Mouse (Mus musculus) kidney, adult 8-10 months (tissue): ENCODE measurements at regions not wholly inside any gene's neighbourhood (a gene's known extent, or its start where the extent isn't known, plus 50 kb on each side); places are given as distances from the start of the nearest gene placed in this dataset.

Experiments used
- DNase-seq, 2 experiments: peaks; one replicate each; pipeline ENCODE4 v3.0.0; 2022

- no peak for DNase-seq
Observed at GRCm38 (mm10) chr2:75460419-75460818, 198.6 kb upstream of the Hnrnpa3 start.

- no peak for DNase-seq
Observed at GRCm38 (mm10) chr2:75461019-75461418, 198.0 kb upstream of the Hnrnpa3 start.

GRCm38 (mm10) chr2:75461421-75461991 lies 197.6 kb upstream of the Hnrnpa3 start:
- no peak for DNase-seq

- no peak for DNase-seq
Observed at GRCm38 (mm10) chr2:75462030-75462671, 196.9 kb upstream of the Hnrnpa3 start.

- DNase-seq: no peak
Observed at GRCm38 (mm10) chr2:75463091-75463490, 196.0 kb upstream of the Hnrnpa3 start.

- DNase-seq: no peak
Observed at GRCm38 (mm10) chr2:75464429-75464828, 194.6 kb upstream of the Hnrnpa3 start.

GRCm38 (mm10) chr2:75468851-75469250 lies 190.2 kb upstream of the Hnrnpa3 start:
- no peak for DNase-seq

- DNase-seq: peak in 1 of 2 experiments; percentile 9
Observed at GRCm38 (mm10) chr2:75469958-75470687, 188.9 kb upstream of the Hnrnpa3 start.

- no peak for DNase-seq
Observed at GRCm38 (mm10) chr2:75470688-75471054, 188.4 kb upstream of the Hnrnpa3 start.

GRCm38 (mm10) chr2:75472489-75472888 lies 186.6 kb upstream of the Hnrnpa3 start:
- DNase-seq: no peak

- DNase-seq: no peak
Observed at GRCm38 (mm10) chr2:75474509-75474908, 184.6 kb upstream of the Hnrnpa3 start.

- DNase-seq: no peak
Observed at GRCm38 (mm10) chr2:75476350-75476749, 182.7 kb upstream of the Hnrnpa3 start.

GRCm38 (mm10) chr2:75477076-75477475 lies 182.0 kb upstream of the Hnrnpa3 start:
- DNase-seq: no peak

GRCm38 (mm10) chr2:75479546-75479945 lies 179.5 kb upstream of the Hnrnpa3 start:
- DNase-seq: no peak

- DNase-seq: no peak
Observed at GRCm38 (mm10) chr2:75481863-75482262, 177.2 kb upstream of the Hnrnpa3 start.

GRCm38 (mm10) chr2:75482484-75482883 lies 176.6 kb upstream of the Hnrnpa3 start:
- no peak for DNase-seq

GRCm38 (mm10) chr2:75484951-75485350 lies 174.1 kb upstream of the Hnrnpa3 start:
- DNase-seq: no peak

- DNase-seq: no peak
Observed at GRCm38 (mm10) chr2:75491150-75491549, 167.9 kb upstream of the Hnrnpa3 start.

- DNase-seq: no peak
Observed at GRCm38 (mm10) chr2:75491789-75492500, 167.1 kb upstream of the Hnrnpa3 start.

GRCm38 (mm10) chr2:75492501-75492898 lies 166.6 kb upstream of the Hnrnpa3 start:
- DNase-seq: no peak

GRCm38 (mm10) chr2:75496606-75497240 lies 162.3 kb upstream of the Hnrnpa3 start:
- DNase-seq: peak; percentile 47 to 63

GRCm38 (mm10) chr2:75510223-75510622 lies 148.8 kb upstream of the Hnrnpa3 start:
- no peak for DNase-seq
